Mouse (Mus musculus) hindlimb bud, embryonic 11.5 days (tissue): Measurements from ENCODE around the gene Tor4a.
A peak's percentile ranks its signal among the peaks of the same experiment; 100 is the strongest.

Experiments used
- DNase-seq: peaks from one replicate; pipeline ENCODE4 v3.0.0-alpha.2; 2012; ENCODE audit warnings: low read depth, low spot score; ENCODE audit errors: extremely low spot score

Gene Tor4a

GRCm38 (mm10) chr2:25225811-25226379 is 29.2 kb upstream of the Tor4a start:
- no peak for DNase-seq

- DNase-seq: peak; percentile 98
Measured at GRCm38 (mm10) chr2:25224766-25225752, 28.4 kb upstream of the Tor4a start.

- no peak for DNase-seq
Measured at GRCm38 (mm10) chr2:25224492-25224765, 27.7 kb upstream of the Tor4a start, which contains the start of gene Tubb4b. Tubb4b (minus strand) TSS chr2:25224702.

DNA sequence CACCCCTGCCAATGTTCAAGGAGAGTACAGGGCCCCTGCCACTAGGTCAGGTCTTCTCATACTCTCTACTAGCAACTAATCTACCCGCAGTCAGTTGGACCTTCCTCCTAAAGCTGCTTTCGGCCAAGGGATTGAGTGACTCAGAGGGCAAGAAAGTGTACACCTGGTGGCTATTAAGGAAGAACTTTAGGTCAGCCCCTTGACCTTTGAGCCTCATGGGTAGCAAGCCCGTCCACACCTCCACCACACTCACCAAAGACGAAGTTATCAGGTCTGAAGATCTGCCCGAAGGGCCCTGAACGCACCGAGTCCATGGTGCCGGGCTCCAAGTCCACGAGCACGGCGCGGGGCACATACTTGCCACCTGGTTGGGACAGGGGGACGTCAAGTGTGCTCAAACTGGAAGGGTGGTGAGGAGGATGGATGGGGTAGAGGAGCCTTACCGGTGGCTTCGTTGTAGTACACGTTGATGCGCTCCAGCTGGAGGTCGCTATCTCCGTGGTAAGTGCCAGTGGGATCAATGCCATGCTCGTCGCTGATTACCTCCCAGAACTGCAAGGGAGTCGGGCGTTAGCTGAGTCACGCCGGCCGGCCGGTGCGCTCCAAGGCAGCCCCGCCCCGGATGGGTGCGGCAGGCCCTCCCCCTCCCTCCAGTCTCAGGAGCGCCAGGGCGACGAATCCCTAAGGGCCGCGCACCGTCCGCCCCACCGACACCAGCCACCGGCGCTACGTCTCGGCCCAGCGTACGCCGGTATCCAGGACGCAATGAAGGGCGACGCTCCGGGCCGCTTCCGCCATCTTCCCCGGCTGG is 27.2 kb upstream of the Tor4a start:
- DNase-seq: no peak

DNA sequence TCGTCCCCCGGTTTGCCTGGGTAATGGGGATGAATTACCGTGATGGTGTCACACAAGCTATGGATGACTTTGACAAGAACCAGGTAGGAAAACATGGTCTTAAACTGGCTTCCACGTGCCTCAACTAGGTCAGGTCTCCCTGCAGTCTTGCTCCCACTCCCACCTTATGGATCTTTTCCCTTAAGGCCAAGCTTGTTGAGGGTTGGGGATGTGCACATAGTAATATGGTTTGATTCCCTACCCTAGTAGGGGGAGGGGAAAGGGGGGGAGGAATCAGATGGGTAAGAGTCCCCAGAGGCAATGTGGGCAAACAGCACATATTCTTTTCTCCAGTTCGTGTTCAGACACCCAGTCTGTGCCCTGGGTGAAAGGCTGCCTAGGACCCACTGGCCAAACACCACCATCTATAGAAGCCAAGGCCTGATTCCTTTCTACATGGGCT is 24.7 kb upstream of the Tor4a start:
- DNase-seq: no peak

GRCm38 (mm10) chr2:25218445-25218844 is 21.8 kb upstream of the Tor4a start, which contains the start of gene Fam166a:
Fam166a (plus strand) TSS chr2:25218745.
- DNase-seq: no peak

GRCm38 (mm10) chr2:25217666-25218065 is 21.0 kb upstream of the Tor4a start:
- no peak for DNase-seq

DNA sequence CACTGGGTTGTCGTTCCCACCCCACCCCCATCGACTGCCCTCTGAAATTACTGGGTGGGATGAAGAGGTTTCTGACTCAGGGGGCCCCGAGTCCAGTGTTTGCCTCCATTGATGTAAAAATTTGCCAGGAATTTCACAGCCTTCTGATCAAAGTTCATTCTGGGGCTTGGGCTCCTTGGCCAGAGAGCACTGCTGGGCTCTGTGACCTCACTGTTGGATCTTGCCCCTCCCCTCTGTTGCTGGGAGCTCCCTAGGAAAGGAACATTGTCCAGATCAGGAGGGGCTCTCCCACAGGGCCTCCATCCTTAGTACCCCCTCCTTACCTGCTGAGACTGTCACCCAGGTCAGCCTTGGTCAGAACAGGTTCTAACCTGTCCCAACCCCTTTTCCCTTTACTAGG is 17.8 kb upstream of the Tor4a start, which contains the start of gene Stpg3:
TSS of gene Stpg3 (minus strand) at position 194 of the 400 bp plus-strand sequence.
- no peak for DNase-seq

GRCm38 (mm10) chr2:25213266-25213865 is 16.7 kb upstream of the Tor4a start:
- no peak for DNase-seq

DNA sequence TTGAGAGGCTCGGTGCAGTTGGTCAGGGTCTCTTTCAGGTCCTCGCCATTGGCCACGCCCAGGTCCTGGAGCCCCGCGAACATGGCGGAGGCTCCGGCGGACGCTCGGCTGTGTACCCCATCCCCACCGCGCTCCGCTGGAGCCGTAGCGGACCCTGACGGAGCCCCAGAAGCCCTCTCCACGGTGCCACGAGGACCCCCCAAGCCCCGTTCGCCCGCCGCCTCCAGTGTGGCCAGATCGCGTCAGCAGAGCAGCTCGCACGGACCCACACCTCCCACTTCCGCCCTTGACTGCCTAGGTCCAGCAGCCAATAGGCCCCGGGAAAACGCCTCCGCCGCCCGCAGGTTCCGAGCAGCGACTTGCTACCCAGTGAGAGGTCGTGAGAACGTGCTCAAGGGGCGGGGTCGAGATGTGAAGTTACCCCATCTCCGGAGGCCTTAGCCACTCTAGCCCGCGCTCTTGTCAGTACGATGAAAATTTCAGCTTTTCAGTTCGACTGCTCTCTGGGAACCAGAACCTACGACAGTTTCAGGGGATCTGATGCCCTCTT is 14.5 kb upstream of the Tor4a start, which contains the start of gene Nelfb:
TSS of gene Nelfb (minus strand) at position 369 of the 550 bp plus-strand sequence.
- no peak for DNase-seq

GRCm38 (mm10) chr2:25210686-25211085 is 14.0 kb upstream of the Tor4a start:
- DNase-seq: no peak

- DNase-seq: no peak
Measured at GRCm38 (mm10) chr2:25207593-25207992, 10.9 kb upstream of the Tor4a start.

DNA sequence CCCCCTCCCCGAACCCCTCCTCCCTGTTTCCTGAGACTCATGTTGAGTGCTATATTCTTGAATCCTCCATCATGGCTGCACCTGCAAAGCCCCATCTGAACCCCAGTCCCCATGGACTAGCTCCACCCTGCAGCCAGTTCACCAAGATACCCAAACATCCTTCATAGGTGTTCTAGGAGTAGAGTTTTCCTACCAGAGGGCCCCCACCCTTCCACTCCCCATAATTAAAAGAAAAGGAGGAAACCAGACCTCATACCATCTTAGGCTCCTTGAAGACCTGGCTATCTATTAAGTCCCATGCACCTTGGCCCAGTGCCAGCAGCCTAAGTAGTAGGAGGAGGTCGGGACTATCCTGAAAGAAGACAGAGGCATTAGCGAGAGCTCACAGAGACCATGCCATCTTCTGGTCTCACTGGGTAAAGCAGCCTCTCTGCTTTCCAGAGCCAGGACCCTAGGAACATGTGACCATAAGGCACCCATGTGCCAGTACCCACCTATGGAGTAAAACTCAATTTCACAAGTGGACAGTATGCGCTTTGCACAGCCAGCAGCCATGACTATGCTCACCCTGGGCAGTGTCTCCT is 7.0 kb upstream of the Tor4a start:
- no peak for DNase-seq

GRCm38 (mm10) chr2:25200631-25201030 is 3.9 kb upstream of the Tor4a start:
- DNase-seq: no peak

DNA sequence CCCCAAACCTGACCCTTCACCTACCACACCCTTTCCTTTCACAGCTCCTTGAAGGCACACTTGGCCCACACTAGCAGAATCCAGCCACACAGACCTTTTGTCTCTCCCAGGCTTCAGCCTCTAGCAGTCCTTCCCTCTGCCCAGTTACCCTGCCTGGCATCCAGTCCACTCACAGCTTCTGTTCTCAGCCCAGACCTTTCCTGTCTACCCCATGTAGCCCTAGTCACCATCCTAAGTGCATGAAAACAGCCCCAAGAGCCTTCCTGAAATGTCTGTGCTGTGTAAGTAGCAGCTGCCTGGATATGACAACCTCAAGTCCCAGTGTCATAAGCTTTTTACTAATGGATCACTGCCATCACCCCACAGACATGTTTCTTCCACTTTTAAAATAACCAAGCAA is 1.3 kb upstream of the Tor4a start:
- no peak for DNase-seq

DNA sequence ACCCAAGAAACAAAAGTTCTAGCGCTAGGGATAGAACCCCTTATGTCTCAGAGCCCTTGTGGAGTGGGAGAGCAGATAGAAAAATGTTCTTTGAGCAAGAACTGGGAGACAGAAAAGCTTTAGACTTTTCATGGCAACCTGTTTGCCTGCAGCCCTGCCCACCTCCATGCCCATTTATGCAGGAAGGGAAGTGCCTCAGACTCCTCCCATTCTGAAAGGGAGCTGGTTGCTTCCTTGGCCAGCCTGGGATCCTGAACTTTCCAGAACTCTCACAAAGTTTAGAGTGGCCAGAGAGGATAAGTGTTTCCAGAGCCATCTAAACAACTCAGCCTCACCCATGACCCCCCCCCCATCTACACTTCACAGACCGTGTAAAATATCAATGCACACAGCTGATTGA is 505 bp upstream of the Tor4a start:
- DNase-seq: no peak

DNA sequence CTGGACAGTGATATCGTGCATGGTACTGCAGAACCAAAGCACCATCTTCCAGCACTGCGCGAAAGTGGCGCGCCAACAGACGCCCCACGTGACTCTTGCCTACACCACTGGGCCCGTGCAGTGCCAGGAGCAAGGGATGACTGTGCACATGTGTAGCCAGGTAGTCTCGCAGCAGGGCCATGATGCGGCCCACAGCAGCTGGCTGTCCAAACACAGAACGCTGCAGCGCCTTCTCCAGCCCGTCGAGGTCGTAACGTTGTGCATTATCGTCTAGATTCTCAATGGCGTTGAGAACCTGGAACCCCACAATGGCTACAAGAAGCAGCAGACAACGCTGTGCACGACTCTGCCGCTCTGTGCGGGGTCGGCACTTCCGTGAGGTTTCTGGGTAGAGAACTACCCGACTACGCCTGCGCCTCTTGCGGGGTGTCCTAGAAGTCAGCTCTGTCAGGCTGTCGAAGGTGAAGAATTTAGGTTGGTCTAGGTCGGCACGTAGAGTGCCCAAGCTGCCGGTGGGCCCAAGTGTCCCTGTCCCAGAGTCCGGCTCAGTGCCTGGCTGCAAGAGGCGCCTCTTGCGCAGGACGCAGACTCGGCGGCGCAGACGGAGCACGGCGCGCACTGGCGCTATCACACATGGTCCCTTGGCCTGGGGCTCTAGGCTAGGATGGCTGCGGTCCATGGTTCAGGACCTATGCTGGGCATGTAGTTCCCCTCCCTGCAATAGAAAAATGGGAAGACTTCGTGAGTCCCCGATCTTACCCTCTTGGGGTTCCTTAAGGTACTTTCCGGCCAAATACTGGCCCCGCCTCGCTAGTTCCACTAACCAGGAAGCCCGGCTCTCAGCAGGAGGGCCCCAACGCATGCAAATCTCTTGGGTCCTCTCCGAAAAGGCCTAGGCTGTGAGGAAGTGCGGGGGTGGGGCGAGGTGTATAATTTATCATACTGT is 1.2 kb downstream of the Tor4a start:
- no peak for DNase-seq

- no peak for DNase-seq
Measured at GRCm38 (mm10) chr2:25194486-25195171, 2.1 kb downstream of the Tor4a start.

- no peak for DNase-seq
Measured at GRCm38 (mm10) chr2:25194006-25194405, 2.7 kb downstream of the Tor4a start.
